Mouse (Mus musculus): Measurements from ENCODE around the gene Atf6.

DNA sequence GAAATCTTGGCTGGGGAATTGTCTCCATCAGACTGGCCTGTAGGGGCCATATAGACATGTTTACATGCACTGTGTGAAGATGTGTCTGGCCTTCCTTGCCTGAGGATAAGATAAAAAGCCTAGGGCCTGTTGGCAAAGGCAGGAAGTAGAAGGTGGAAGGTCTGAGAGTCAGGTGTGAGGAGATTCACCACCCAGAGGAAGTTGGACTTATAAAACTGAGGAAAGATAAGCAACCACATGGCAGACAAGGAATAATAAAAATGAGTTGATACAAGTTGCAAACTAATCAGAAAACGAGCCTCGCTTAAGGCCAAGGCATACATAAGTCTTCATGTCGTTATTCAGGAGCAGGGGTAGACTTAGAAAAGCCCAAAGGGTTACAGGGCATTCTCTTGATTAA lies 8.1 kb upstream of the Atf6 start:
- TF ChIP-seq CTCF (IDR thresholded peaks at IDR 0.05; ENCODE audit: low read depth) (no peak), EP300 (optimal IDR thresholded peaks at IDR 0.05) (no peak)

All from stomach, postnatal 0 days (tissue).